Mouse (Mus musculus): ENCODE results near the gene 1700015F17Rik. TPM values are rescaled to one million over a fixed set of nuclear protein-coding genes. Genes with fewer than 3 reads are reported as not detected.

The 1700015F17Rik gene
- total and polyA plus RNA-seq, 3 experiments: not detected

GRCm38 (mm10) chr5:5423081-5423480 is 55.9 kb downstream of the 1700015F17Rik start:
- Histone ChIP-seq H3K9me3 (replicated peaks; ENCODE audit: low read length) (peaks cover 7% of the 10 kb centered on the region), H3K27ac (ENCODE audit: insufficient read depth, low read depth) (no peak overlapping the region), H3K27me3 (replicated peaks) (no peaks in the 10 kb centered on the region), H3K4me1 (ENCODE audit: control insufficient read depth in 1 of 2, insufficient read depth in 2 of 2) (peaks cover 10 to 47% of the 10 kb centered on the region in 2 experiments), H3K4me2 (ENCODE audit: insufficient read depth, low read depth, poor library complexity, severe bottlenecking) (no peak overlapping the region), H3K4me3 (replicated peaks in 1 of 3; ENCODE audit: low read depth in 2 of 3, low read length in 2 of 3, poor library complexity in 1 of 3) (no peak overlapping the region), H3K9ac (ENCODE audit: insufficient read depth, low read depth) (no peak overlapping the region), H3K79me2 (replicated peaks; ENCODE audit: control insufficient read depth, extremely low read depth, insufficient read depth, poor library complexity, severe bottlenecking) (peaks cover 2% of the 10 kb centered on the region; the same call in 1 of the 2 replicates), H3K36me3 (replicated peaks in 1 of 2; ENCODE audit: control insufficient read depth in 1 of 2, insufficient read depth in 1 of 2, low read length in 1 of 2) (no peaks in the 10 kb centered on the region)
- no peak for DNase-seq (ENCODE audit: extremely low read depth)
- dilution Hi-C loops (cut with MboI; ENCODE audit: extremely low pct_ligation_motif_present, extremely low pct_unique_long_range_greater_than_20kb, low sequenced_read_pairs) (no loop called here), in situ Hi-C loops (cut with MboI; ENCODE audit: low pct_ligation_motif_present, low pct_unique_long_range_greater_than_20kb, low sequenced_read_pairs) (loop anchor here (5.0 kb wide), 1 partner anchor 54 kb away; the partner anchor contains the start of gene 1700015F17Rik)
- TF ChIP-seq MAFK (IDR thresholded peaks at IDR 0.05; ENCODE audit: insufficient replicate concordance, low read length): peak; percentile 95
- no peak for TF ChIP-seq RCOR1 (conservative IDR thresholded peaks at IDR 0.05; ENCODE audit: low read depth, low read length)

GRCm38 (mm10) chr5:5421439-5421838 is 57.5 kb downstream of the 1700015F17Rik start:
- dilution Hi-C loops (cut with MboI; ENCODE audit: extremely low pct_ligation_motif_present, extremely low pct_unique_long_range_greater_than_20kb, low sequenced_read_pairs): no loop called here
- Histone ChIP-seq H3K79me2 (replicated peaks; ENCODE audit: control insufficient read depth, extremely low read depth, insufficient read depth, poor library complexity, severe bottlenecking) (peaks cover 2% of the 10 kb centered on the region; the same call in 1 of the 2 replicates), H3K9ac (ENCODE audit: insufficient read depth, low read depth) (no peak overlapping the region), H3K27ac (ENCODE audit: insufficient read depth, low read depth) (no peak overlapping the region), H3K4me2 (ENCODE audit: insufficient read depth, low read depth, poor library complexity, severe bottlenecking) (no peak overlapping the region), H3K4me1 (ENCODE audit: control insufficient read depth in 1 of 2, insufficient read depth in 2 of 2) (peaks cover 8 to 38% of the 10 kb centered on the region in 2 experiments), H3K9me3 (replicated peaks; ENCODE audit: low read length) (peaks cover 7% of the 10 kb centered on the region), H3K27me3 (replicated peaks) (no peaks in the 10 kb centered on the region), H3K4me3 (replicated peaks in 1 of 3; ENCODE audit: low read depth in 2 of 3, low read length in 2 of 3, poor library complexity in 1 of 3) (no peak overlapping the region), H3K36me3 (replicated peaks in 1 of 2; ENCODE audit: control insufficient read depth in 1 of 2, insufficient read depth in 1 of 2, low read length in 1 of 2) (no peaks in the 10 kb centered on the region)
- TF ChIP-seq MYC (IDR thresholded peaks at IDR 0.05; ENCODE audit: low read depth, low read length) (no peak), CHD2 (IDR thresholded peaks at IDR 0.05; ENCODE audit: low read length) (peak; percentile 65)
- in situ Hi-C loops (cut with MboI; ENCODE audit: low pct_ligation_motif_present, low pct_unique_long_range_greater_than_20kb, low sequenced_read_pairs): loop anchor here (5.0 kb wide), 1 partner anchor 56 kb away; the partner anchor contains the start of gene 1700015F17Rik
- peak; percentile 45 for DNase-seq (ENCODE audit: extremely low read depth)

- H3K9me3 ChIP-seq (replicated peaks; ENCODE audit: low read length): peaks cover 7% of the 10 kb centered on the region
- peak within 1 kb of the TSS; percentile 61 to 90 (median 67) for H3K4me3 ChIP-seq (replicated peaks in 1 of 3; ENCODE audit: low read depth in 2 of 3, low read length in 2 of 3, poor library complexity in 1 of 3)
- H3K27me3 ChIP-seq (replicated peaks): no peaks in the 10 kb centered on the region
- peaks cover 13 to 46% of the 10 kb centered on the region in 2 experiments for H3K4me1 ChIP-seq (ENCODE audit: control insufficient read depth in 1 of 2, insufficient read depth in 2 of 2)
- peaks cover 2% of the 10 kb centered on the region; the same call in 1 of the 2 replicates for H3K79me2 ChIP-seq (replicated peaks; ENCODE audit: control insufficient read depth, extremely low read depth, insufficient read depth, poor library complexity, severe bottlenecking)
- in situ Hi-C loops (cut with MboI; ENCODE audit: low pct_ligation_motif_present, low pct_unique_long_range_greater_than_20kb, low sequenced_read_pairs) (loop anchor here (5.0 kb wide), 1 partner anchor 57 kb away; the partner anchor contains the start of gene 1700015F17Rik), dilution Hi-C loops (cut with MboI; ENCODE audit: extremely low pct_ligation_motif_present, extremely low pct_unique_long_range_greater_than_20kb, low sequenced_read_pairs) (no loop called here)
- DNase-seq (ENCODE audit: extremely low read depth): peak; percentile 91
- H3K36me3 ChIP-seq (replicated peaks in 1 of 2; ENCODE audit: control insufficient read depth in 1 of 2, insufficient read depth in 1 of 2, low read length in 1 of 2): no peaks in the 10 kb centered on the region
- peak within 1 kb of the TSS; percentile 100 for H3K27ac ChIP-seq (ENCODE audit: insufficient read depth, low read depth)
- peak within 1 kb of the TSS; percentile 98 for H3K9ac ChIP-seq (ENCODE audit: insufficient read depth, low read depth)
- H3K4me2 ChIP-seq (ENCODE audit: insufficient read depth, low read depth, poor library complexity, severe bottlenecking): peak within 1 kb of the TSS; percentile 98
- TF ChIP-seq NELFE (IDR thresholded peaks at IDR 0.05; ENCODE audit: low read depth, low read length) (peak; percentile 88), ZMIZ1 (IDR thresholded peaks at IDR 0.05; ENCODE audit: low read depth, low read length) (peak; percentile 83), USF2 (conservative IDR thresholded peaks at IDR 0.05; ENCODE audit: low read depth, low read length) (no peak), GABPA (IDR thresholded peaks at IDR 0.05; ENCODE audit: insufficient replicate concordance, low read depth, low read length) (no peak), EP300 (IDR thresholded peaks at IDR 0.05; ENCODE audit: low read length) (peak; percentile 73), PAX5 (IDR thresholded peaks at IDR 0.05; ENCODE audit: low read length) (no peak), MAFK (IDR thresholded peaks at IDR 0.05; ENCODE audit: insufficient replicate concordance, low read length) (peak; percentile 81), NRF1 (IDR thresholded peaks at IDR 0.05; ENCODE audit: low read depth, low read length) (peak; percentile 42; the same call in 1 of the 2 replicates), UBTF (IDR thresholded peaks at IDR 0.05; ENCODE audit: low read depth, low read length) (no peak), ELF1 (IDR thresholded peaks at IDR 0.05; ENCODE audit: low read depth, low read length) (peak; percentile 91), MAX (IDR thresholded peaks at IDR 0.05; ENCODE audit: low read length) (peak; percentile 62), SIN3A (IDR thresholded peaks at IDR 0.05; ENCODE audit: low read length) (peak; percentile 94), MEF2A (IDR thresholded peaks at IDR 0.05; ENCODE audit: borderline replicate concordance, low read depth, low read length) (peak; percentile 94), KAT2A (IDR thresholded peaks at IDR 0.05; ENCODE audit: insufficient replicate concordance, low read length) (peak; percentile 48; the same call in 1 of the 2 replicates), CTCF (conservative IDR thresholded peaks at IDR 0.05 in 1 of 2, IDR thresholded peaks at IDR 0.05 in 1 of 2; ENCODE audit: low read depth in 2 of 2, low read length in 2 of 2) (no peak), ZNF384 (IDR thresholded peaks at IDR 0.05; ENCODE audit: low read depth, low read length) (no peak), BHLHE40 (IDR thresholded peaks at IDR 0.05; ENCODE audit: low read depth, low read length) (peak; percentile 76), SMC3 (IDR thresholded peaks at IDR 0.05; ENCODE audit: low read depth, low read length) (no peak; the same call in 1 of the 2 replicates), E2F4 (IDR thresholded peaks at IDR 0.05; ENCODE audit: insufficient replicate concordance, low read depth, low read length) (0 out of 2 replicates have a peak, but pooled peaks have one; percentile 66), JUND (conservative IDR thresholded peaks at IDR 0.05; ENCODE audit: low read depth, low read length) (peak; percentile 74), CHD2 (IDR thresholded peaks at IDR 0.05; ENCODE audit: low read length) (peak; percentile 68), ZKSCAN1 (IDR thresholded peaks at IDR 0.05; ENCODE audit: borderline replicate concordance, low read depth, low read length) (no peak), RAD21 (IDR thresholded peaks at IDR 0.05; ENCODE audit: low read depth, low read length) (no peak)
Observed at GRCm38 (mm10) chr5:5419992-5420455, 58.9 kb downstream of the 1700015F17Rik start, which contains the start of gene Cdk14. Gene Cdk14, minus strand, starts transcription at chr5:5420312.
